Mouse (Mus musculus): Measurements from ENCODE around the gene Cds1.
"Not testable (repeated sequence)": the region's sequence is repeated elsewhere in the genome, so short reads cannot be mapped to it uniquely, and the experiment has no call there.

The Cds1 gene

DNA sequence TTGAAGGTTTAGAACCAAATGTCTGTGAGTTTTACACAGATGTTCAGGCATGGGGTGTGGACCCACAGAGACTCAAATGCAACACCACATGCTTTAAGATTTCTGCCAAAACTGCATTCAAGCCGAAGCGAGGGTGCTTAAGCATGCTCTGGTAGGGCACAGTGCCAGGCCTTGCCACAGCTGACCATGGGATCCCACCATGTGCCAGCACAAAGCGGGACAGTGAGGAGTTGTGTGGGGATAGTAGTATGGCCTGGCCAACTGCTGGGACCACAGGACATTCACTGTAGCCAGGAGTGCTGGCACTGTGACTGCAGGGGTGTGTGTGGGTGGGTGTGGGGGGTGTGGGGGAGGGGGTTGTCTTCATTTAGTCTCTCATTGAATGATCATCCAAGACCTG, 64.0 kb downstream of the Cds1 start:
- no peak for DNase-seq (ENCODE audit: low spot score)

DNA sequence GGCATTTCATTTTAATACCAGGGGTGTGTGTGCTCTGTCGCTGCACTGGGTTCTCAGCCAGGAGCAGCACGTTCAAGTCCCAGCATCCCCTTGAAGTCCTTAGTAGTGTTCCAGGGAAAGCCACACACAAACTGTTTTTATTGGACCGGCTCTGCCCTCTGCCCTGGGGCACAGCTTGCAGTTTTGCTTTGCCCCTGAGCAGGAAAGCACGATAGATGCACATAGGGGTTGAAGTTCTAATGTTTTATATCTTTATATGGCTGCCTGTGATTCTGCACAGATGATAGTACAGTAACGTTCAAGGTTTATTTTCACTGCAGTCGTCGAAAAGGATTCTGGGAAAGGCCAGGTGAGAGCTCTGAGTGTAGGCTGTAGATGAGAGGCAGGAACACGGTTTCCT, 65.2 kb downstream of the Cds1 start:
- no peak for DNase-seq (ENCODE audit: low spot score)

DNA sequence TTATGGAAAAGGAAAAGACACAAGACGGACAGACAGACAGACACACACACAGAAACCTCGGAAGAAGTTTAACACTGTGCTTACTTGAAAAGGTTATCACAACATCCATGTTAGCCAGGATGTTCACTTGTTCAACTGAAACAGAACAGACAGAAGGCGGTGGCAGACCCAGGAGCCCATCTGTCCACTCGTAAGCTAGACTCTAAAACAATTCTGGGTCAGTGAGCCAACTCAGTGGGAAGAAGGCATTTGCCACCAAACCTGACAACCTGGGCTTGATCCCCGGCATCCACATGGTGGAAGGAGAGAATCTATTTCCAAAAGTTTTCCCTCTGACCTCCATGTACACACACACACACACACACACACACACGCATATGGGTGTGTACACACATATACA, 67.1 kb downstream of the Cds1 start:
- no peak for DNase-seq (ENCODE audit: low spot score)

DNA sequence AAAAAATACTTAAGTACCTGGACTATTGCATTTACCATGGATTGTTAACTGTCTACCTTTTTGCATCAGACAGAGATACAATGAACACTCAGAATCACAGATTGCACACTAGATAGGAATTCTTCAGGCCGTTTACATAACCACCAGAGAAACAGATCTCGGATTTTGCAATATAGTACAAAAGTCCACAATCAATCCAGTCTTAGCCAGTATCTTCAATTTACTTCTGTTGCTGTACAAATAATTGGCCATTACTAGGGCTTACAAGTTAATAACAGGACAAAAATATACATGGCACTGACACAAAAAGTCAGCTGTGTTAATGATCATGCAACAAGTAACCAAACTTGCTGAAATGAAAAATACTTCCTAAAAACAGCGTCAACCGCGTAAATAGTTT, 68.1 kb downstream of the Cds1 start:
- no peak for DNase-seq (ENCODE audit: low spot score)

DNA sequence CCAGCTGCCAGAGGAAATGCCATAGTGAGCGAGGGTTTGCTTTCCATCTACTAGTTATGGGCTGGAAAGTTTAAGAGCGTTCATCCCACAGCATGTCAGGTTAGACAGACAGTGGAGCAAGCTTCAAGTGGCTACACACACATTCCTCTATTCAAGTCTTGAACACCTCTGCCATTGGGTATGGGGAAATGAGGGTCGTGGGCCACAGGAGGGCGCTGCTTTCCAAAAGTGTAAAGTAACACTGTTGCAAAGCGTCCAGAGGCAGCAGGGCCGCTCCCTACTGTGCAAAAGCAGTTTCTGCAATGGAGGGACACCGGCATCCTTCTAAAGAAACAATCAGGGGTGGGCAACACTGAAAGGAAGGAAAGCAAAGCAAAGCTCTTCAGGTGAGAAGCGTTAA, 68.9 kb downstream of the Cds1 start:
- DNase-seq (ENCODE audit: low spot score), result no peak

DNA sequence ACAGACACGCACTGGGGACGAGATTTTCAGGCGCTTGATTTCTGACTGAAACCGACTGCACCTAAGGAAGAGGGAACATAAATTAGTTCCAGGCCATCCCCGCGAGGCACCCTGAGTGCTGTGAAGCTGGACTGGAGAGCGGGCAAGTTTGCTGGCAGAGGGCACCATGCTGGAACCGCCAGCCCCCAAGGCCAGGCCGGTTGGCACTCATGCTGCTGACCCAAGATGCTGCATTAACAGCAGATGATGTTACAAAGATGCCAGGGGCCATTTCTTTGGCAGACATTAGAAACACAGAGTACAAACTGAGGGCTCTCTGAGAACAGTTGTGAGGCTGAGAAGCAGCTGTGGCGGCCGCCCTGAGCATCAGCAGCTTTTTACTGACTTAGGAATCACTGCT, 71.3 kb downstream of the Cds1 start:
- no peak for DNase-seq (ENCODE audit: low spot score)

DNA sequence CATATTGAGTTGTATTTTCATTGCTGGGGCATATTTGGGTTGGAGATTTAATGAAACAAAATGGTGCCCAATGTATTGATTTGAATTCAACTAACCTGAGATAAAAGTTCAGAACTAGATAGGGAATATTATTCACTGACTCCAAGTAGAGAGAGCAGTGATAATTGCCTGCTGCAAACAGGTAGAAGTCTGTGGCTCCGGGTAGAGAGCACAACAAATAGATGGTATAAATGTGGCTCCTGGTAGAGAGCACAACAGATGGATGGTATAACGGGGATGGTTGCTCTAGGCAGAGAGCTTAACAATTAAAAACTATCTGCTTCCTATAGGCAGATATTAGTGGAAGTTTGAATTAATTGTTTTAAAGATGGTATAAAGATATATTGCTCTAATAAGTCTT, 72.7 kb downstream of the Cds1 start:
- DNase-seq (ENCODE audit: low spot score), result not testable (repeated sequence)

DNA sequence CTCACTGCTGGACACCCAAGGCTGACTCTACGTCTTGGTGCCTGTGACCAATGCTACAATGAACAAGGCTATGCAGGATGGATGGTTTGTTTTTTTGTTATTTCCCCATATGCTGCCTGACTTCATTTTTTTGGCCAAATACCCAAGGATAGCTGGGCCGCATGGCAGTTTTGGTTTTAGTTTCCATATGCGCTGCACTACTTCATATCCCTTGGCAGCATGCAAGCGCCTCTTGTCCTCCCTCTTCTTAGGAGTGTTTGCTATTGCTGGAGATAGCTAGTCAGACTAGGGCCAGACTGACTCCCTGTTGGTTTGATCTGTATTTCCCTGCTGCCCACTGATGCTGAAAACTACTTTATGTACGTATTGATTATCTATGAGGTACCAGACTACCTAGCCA, 75.5 kb downstream of the Cds1 start:
- DNase-seq (ENCODE audit: low spot score), result no peak

DNA sequence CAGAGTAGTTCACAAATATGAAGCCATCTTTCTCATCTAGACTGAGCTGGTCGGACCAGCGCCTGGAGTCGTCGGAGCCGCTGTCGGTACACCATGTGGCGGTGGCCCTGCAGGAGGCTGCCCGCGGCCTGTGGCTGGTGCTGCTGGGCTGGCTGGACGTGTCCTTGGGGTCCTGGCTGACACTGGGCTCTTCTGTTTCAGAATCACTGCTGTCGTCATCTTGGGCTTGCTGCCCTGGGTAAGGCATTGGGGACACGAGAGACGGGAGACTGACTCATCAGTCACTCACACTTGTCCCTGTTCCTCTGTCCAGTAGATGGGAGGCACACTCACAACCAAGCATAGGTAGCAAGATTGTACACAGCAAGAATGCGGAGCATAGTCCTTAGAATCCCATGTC, 80.1 kb downstream of the Cds1 start:
- DNase-seq (ENCODE audit: low spot score), result no peak

DNA sequence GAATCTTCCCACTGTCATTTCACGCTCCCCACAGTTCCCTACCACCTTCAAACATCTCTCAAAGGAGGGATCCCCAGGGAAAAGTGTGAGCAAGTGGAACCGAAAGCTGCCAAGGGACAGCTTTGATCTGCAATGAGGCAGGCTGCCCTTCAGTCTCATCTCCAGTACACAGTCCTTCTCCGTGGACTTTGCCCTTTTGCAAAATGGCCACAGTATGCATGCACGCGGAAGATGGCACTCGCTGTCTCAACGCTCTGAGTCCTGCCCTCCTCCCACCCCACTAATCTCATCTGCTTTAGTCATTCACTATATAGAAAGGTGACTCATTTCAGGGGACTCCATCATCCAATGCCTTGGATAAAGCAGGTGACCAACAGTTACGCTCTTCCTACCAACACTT, 81.0 kb downstream of the Cds1 start:
- DNase-seq (ENCODE audit: low spot score), result no peak

DNA sequence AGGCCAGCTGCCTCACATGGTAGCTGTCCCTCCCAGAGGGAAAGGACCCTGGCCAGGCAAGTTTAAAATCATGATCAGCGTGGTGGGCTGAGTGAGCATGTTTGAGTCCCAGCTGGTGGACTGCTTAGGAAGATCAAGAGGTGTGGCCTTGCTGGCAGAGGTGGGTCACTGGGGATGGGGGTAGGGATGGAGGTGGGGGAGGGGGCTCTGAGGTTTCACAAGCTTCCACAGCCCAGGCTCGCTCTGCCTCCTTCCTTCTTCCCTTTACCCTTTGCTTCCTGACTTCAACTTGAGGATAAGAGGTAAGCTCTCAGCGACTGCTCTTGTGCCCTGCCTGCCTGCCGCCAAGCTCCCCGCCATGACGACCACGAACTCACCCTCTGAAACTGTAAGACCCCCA, 82.4 kb downstream of the Cds1 start:
- no peak for DNase-seq (ENCODE audit: low spot score)

DNA sequence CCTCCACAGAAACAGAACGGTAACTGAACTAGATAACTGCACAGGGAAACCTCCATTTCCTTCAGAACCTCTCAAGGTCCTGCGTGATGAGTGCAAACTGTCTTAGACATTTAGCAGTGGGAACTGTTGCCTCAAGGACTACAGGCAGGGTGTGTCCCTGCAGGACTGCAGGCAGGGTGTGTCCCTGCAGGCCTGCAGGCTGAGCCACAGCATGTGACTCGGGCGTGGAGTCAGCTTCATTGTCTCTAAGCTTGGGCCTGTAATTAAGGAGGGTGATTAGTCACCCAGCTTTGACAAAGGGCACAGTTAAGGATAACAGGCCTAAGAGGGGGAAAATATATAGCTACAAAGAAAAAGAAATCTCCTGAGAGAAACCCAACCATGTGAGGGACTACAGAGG, 82.8 kb downstream of the Cds1 start:
- DNase-seq (ENCODE audit: low spot score), result no peak

DNA sequence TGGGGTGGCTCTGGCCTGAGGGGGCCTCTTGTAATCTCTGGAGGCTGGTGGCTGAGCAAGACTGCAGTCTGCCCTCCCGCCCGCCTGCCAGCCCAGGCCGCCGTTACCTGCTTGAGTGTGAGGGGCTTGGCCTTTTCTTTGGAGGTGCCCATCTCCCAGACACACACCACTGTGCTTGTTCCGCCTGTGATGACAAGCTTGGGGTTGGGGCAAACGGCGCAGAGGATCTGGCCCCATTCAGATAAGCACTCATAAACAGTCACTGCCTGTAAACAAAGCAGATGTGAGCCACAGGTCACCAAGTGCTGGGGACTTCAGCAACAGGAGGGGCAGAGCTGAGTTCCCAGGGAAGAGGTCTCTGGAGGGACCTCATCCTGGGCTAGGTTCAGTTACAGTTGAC, 86.2 kb downstream of the Cds1 start:
- DNase-seq (ENCODE audit: low spot score), result no peak

DNA sequence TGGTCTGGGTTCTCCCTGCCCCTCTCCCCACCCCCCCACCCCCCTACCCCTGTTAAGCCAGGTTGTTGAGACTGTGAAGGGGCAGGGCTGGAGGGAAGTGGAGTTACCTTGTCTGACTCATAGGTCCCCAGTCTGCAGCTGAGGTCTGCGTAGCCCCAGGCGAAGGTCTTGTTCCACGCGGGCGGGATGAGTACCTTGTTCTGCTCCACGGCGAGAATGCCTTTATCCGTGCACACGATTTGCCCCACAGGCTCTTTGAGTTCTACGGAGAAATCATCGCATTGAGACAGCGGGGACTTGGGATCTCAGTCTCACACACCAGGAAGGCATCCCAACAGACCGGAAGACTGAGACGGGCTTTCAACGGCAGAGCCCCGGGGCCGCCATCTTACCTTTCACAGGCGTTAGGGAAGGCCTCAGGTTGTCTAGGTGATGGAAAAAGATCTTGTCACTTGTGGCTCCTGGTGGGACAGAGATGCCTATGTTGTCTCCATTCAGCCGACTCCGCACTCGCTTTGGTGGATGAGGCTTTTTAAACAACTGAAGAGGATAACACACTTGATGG, 87.3 kb downstream of the Cds1 start:
- no peak for DNase-seq (ENCODE audit: low spot score)

DNA sequence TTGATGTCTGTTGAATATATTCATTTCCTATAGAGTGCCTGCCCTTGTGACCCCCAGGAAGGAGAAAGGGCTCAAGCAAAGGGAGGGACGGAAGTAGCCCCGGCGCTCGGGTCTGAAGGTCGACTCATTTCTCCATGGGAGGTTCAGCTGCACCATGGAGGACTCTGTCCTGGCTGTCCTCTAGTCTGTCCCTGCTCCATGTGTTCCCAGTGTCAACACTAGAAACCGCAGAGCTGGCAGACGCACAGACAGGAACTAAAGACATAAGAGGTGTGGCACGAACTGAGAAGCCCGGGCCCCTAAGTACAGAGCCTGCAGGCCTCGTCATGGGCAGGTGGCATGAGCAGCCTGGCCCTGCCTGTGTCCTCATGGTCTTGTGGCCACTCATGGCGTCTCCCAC, 89.2 kb downstream of the Cds1 start:
- no peak for DNase-seq (ENCODE audit: low spot score)

DNA sequence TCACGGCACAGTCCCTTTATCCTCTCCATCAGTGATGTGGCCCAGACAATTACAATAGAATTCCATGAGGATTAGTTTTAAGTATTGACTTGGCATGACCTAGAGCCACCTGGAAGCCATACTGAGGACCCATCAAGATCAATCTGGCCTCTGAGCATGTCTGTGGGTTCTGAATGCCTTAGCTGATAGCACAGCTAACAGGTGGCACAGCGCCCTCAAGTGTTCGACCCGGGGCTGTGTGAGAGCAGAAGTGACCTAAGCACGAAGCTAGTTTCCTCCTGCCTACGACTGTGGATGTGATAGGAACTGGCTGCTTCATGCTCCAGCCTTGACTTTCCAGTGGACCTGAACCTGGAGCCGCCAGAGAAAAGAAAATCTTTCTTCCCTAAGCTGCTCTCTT, 89.7 kb downstream of the Cds1 start:
- DNase-seq (ENCODE audit: low spot score), result no peak

DNA sequence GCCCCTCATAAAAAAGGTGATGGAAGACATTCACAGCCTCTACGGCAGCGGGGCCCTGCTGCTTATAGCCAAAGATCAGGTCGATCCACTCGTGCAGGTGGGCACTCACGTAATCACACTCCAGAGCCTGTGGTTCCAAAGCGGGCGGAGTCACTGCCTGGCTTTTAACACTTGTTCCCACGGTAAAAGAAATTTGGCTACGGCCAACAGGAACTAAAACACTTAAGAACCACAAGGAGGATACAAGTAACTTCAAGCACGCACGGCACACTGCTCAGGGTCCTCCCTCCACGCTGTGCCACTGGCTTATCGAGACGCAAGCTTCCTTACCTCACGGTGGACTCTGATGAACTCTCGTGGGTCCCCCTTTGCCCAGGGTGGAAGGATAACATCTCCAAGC, 90.5 kb downstream of the Cds1 start:
- DNase-seq (ENCODE audit: low spot score), result no peak

DNA sequence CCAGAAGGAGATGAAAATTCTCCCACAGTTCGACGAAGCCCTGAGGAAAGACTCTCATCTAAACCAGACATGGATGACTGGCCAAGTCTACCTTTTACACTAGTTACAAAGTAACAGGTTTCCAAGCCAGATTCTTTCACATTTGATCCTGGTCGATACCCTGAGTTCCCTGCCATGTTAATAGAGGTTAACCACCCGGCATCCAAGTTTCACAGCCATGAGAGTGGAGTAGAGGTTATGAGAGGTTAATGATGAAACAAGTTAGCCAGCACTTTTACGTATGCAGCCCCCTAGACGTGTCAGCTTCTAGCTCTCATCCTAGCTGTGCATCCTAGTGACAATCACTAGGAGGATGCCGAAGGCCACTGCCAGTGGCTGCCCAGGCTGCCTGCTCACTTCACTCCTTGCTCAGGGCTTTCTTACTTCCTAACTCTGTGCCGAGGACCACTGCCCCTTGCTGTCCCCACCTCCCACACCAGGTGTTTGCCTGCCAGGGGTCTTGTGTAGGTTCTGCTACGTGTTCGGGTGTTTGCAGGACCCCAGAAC, 94.0 kb downstream of the Cds1 start:
- no peak for DNase-seq (ENCODE audit: low spot score)

DNA sequence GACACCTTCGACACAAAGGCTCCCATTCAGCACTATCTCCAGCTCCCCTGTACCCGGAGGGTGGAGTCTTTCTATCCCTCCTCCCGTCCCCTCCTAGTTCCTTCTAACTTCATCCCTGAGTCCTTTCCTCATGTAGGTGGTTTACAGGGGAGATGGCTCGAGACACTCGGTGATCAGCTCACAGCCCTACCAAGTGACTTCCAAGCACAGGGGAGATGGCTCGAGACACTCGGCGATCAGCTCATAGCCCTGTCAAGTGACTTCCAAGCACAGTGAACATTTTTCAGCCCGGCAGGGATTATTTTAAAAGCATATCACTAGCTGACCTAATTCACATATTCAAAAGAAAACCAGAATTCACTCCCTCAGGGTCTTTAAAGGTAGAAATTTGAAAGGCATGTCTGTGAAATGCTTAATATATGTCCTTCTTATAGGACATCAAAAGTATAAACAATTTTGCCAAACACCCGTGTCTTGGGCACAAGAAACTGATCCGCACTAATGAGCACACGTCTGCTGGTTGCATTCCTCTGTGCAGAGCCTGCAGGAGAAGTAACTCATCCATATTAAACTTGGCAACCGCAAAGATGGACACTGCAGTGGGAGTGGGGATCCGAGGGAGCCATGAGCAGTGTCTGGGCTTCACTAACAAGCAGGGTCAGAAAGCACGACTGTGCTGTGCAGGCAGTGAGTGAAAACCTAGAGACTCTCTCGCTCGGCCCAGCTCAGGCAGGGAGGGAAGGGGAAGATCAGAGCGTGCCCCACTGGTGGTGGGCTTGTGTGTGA, 97.0 kb downstream of the Cds1 start:
- DNase-seq (ENCODE audit: low spot score), result no peak

DNA sequence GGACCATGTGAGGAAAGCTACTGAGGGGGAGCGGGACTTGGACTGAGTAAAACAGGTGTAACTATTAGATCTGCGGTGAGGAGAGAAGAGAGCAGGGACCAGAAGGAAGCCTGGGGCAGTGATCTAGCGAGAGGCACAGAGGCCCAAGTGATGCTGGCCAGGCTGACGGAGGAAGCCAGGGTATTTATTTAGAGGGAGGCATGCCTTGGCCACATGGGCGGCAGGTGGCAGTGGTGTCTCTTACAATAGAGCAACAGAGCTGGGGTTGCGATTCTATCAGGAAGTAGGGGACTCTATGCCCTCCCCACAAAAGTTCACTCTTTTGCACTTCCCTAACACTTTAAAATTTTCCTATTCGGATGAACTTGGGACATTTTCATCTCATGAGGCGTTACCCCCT, 97.7 kb downstream of the Cds1 start:
- DNase-seq (ENCODE audit: low spot score), result no peak

DNA sequence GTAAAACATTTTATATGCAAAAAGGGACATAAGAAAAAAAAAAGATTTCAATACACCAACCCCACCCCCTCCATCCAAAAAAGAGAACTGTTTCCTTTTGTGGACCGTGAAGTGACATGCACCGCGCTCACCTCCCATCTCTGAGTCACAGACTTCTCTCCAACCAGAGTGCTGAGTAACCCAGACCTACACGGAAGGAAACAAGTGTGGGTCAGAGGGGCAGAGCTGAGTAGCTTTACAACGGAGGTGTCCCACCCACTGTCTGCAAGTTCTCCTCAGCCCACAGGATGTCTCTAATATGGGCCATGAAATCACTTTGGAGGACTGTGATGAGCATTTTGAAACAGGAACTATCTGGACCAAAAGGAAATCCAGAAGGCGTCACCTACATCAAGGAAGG, 99.0 kb downstream of the Cds1 start:
- DNase-seq (ENCODE audit: low spot score), result no peak

DNA sequence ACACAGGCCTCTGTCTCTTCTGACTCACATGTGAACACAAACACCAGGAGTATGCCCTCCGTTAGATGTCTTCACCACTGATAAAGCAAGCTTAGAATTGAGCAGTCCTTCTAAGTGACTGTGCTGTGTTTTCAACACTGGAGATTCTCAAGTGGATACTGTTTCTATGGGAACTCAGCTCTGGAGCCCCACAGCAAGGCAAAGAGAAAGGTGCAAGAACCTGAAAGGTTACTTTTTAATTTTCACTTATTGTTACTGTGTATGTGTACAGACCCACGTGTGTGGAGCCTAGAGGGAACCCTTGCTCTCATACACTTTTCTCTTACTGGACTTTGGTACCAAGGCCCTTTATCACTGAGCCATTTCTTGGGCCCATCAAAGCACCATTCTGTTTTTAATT, 101.8 kb downstream of the Cds1 start:
- no peak for DNase-seq (ENCODE audit: low spot score)
